Mouse (Mus musculus) embryo, embryonic 11.5 days (tissue): ENCODE results near the gene Sf3a2.
"Not testable (repeated sequence)": the region's sequence is repeated elsewhere in the genome, so short reads cannot be mapped to it uniquely, and the experiment has no call there.

Experiments
- DNase-seq: peaks from one replicate; pipeline ENCODE4 v3.0.0-alpha.2; 2012; ENCODE audit warnings: low read depth, low spot score

Sf3a2 gene

DNA sequence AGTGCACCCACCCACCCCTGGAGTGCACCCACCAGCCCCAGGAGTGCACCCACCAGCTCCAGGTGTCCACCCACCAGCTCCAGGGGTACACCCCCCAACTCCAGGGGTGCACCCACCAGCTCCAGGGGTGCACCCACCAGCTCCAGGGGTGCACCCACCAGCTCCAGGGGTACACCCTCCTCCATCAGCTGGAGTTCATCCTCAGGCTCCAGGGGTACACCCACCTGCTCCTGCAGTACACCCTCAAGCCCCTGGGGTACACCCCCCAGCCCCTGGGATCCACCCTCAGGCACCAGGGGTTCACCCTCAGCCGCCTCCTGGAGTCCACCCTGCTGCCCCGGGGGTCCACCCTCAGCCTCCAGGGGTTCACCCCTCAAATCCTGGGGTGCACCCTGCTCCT lies 6.3 kb downstream of the Sf3a2 start:
- no peak for DNase-seq

DNA sequence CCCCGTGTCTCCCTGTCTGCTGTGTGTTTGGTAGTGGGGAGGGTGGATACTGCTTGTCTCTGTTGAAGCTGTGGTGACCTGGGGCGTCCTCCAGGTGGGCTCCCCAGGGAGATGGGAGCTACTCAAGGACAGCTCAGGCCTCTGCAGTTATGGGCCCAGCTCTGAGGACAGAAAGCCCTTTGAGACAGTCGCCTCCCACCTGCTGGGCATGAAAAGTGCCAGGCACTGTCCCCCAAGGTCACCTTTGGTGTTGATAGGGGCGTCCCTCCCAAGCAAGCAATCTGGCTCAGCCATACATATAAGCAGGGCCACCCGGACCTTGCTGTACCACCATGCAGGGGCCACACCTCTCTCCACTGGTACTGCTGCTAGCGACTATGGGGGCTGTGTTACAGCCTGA lies 6.9 kb downstream of the Sf3a2 start, which contains the start of gene Amh:
Amh (plus strand) TSS at position 328 of the 400 bp plus-strand sequence.
- no peak for DNase-seq

DNA sequence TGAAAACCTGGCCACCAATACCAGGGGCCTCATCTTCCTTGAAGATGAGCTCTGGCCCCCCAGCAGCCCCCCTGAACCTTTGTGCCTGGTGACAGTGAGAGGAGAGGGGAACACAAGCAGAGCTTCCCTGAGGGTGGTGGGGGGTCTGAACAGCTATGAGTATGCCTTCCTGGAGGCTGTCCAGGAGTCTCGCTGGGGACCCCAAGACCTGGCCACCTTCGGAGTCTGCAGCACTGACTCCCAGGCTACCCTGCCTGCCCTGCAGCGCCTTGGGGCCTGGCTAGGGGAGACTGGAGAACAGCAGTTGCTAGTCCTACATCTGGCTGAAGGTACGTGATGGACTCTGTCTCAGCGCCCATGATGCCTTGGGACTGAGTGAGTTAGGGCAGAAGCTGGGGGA lies 7.3 kb downstream of the Sf3a2 start:
- no peak for DNase-seq

DNA sequence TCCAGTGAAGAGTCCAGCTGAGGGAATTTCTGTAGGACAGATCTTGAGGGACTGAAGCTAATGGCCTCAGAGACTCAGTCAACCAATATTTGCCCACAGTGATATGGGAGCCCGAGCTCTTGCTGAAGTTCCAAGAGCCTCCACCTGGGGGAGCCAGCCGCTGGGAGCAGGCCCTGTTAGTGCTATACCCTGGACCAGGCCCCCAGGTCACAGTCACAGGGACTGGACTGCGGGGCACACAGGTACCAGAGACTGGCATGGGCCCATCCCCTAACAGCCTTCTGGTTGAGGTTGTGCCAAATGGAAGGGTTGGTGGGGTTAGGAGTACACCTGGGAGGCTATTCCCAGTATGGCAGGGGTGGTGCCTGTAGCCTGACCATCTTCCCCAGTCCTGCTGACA lies 7.9 kb downstream of the Sf3a2 start:
- DNase-seq: peak; percentile 46

DNA sequence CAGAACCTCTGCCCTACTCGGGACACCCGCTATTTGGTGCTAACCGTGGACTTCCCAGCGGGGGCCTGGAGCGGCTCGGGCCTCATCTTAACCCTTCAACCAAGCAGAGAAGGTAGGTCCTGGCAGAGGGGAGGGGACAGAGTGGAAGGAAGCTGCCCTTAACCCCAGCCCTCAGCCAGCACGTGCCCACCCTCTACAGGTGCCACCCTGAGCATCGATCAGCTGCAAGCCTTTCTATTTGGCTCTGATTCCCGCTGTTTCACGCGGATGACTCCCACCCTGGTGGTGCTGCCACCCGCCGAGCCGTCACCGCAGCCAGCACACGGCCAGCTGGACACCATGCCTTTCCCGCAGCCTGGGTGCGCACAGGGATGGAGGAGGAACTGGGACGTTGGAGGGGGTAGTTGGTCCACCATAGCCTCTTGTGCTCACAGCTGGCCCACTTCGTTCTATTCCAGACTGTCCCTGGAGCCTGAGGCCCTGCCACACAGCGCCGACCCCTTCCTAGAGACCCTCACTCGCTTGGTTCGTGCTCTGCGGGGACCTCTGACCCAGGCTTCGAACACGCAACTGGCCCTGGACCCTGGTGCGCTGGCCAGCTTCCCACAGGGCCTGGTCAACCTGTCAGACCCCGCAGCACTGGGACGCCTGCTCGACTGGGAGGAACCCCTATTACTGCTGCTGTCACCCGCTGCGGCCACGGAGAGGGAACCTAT lies 8.5 kb downstream of the Sf3a2 start:
- DNase-seq: no peak

DNA sequence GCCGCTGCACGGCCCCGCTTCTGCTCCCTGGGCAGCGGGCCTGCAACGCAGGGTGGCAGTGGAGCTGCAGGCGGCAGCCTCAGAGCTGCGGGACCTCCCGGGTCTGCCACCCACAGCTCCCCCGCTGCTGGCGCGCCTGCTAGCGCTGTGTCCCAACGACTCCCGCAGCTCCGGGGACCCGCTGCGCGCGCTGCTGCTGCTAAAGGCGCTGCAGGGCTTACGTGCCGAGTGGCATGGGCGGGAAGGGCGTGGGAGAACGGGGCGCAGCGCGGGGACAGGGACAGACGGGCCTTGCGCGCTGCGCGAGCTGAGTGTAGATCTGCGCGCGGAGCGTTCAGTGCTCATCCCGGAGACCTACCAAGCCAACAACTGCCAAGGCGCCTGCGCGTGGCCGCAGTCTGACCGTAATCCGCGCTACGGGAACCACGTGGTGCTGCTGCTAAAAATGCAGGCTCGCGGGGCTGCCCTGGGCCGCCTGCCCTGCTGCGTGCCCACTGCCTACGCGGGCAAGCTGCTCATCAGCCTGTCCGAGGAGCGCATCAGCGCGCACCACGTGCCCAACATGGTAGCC lies 9.1 kb downstream of the Sf3a2 start:
- peak; percentile 55 for DNase-seq

DNA sequence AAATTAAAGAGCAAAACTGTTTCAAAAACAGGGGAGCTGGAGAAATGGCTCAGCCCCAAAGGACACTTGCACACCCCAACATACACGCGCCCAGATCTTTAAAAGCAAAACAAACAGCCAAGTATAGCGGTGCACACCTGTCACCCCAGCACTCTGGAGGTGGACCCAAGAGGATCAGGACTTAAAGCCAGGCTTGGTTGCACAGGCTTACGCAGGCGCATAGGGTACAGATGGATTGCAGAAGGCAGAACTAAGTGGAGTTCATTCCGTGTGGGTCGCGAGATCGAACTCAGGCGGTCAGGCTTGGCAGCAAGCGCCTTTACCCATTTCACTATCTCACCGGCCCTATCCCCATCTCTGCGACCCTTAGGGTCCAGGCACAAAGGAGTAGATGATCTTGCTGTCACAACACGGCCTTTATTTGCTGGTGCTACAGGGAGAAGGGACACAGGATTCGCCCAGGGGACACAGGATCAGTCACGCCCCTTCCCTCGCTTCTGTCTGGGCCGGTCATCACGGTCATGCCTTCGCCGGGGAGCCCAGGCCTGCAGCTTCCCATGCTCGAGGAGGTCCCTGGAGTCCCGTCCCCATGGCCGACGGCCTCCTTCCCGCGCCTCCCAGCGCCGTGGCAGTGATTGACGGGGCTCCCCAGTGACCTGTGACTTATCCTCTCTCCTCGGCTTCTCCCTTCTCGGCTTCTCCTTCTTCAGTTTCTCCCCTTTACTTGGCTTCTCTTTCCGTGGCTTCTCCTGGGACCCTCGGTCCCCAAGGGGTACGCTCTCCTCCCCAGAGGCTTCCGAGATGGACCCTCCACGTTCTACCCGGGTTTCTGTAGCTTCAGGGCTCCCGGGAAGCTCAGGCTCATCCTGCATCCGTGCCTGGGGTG lies 10.3 kb downstream of the Sf3a2 start:
- DNase-seq: no peak

DNA sequence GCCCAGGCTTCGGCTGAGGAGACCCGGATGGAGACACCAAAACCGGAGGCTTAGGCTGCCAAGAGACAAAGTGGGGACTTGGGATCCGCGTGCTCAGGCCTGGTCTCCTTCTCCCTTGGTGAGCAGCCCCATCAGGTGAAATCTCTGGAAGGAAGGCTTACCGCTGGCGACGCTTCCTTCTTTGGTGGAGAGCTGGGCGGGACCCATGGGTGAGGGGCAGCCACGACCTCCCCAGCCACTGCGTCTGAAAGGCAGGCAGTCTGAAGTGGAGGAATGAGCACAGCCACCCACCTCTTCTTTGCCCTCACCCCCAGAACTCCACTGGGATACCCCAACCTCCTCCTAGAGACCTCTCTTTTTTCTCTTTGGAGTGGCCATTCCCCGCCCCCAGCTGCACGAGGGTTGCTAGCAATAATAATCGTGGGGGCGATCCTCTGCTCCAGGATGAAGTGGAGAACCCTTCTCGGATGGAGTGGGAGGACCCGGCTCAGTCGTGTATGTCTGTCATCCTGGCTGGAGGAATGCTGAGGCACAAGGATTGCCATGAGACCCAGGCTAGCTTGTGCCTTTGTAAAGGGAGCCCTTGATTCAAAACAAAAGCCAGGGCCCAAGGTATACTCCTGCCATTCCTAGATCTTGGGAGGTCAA lies 11.1 kb downstream of the Sf3a2 start:
- no peak for DNase-seq

DNA sequence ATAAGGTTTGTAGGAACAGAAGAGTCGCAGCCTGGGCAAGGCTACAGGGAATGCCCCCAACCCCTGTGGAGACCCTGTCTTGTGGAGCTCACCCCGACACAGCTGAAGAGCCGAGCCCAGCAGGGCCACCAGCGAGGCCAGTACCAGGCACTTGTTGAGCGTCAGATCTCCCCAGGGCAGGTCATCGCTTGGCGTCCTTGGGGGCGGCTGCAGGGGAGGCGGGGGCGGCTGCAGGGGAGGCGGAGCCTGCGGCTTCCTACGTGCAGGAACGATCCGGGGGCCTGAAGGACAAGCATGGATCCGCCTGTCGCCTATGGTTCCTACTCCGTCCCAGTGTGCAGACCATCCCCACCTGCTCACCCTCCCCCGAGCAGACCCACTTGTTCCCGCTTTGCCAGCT lies 12.1 kb downstream of the Sf3a2 start:
- DNase-seq: no peak

DNA sequence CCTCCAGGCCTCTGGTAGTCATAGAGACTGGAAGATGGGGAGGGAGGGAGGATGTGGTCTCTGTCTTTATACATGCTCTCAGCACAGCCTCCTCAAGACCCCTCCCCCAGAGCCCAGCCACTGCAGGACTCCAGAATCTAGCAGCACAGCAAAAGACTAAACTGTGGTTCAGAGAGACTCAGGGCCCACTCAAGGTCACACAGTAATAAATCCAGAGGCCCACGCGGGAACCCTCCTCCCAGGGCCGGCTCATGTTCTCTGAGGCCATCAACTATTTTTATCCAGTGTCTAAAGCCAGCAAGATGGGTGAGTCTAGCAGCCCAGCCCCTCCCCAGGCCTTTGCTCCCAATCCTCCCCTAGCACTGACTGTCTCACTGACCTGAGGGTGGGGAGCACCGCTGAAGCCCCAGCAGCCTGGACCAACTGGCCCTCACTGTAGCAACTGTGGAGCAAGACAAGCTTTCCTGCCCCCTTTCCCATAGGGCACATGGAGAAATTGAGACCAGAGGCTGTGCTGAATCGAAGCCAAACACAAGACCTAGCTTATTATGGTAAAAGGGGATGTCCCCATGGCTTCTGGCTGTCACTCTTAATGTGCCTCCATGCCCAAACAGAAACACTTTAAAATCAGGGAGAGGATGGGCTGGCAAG lies 14.5 kb downstream of the Sf3a2 start:
- DNase-seq: no peak

DNA sequence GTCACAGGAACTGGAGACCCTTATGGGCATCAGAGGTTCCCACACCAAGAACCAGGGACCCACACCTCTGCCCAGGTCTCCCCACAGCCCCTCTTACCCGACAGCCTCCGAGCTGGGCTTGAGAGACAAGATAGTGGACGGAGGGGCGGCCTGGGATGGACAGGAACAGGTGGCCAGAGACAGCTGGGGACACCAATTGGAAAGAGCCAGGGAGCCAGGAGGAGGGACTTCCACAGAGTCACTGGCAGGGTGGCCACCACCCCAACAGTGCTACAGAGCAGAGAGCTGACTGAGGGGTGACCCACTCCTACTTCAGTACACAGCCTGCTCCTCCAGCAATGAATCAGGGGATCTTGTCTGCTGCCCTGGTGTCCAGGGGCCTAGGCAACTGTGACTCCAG lies 15.4 kb downstream of the Sf3a2 start, which contains the start of gene Jsrp1:
Jsrp1 (minus strand) TSS at position 133 of the 400 bp plus-strand sequence.
- no peak for DNase-seq

DNA sequence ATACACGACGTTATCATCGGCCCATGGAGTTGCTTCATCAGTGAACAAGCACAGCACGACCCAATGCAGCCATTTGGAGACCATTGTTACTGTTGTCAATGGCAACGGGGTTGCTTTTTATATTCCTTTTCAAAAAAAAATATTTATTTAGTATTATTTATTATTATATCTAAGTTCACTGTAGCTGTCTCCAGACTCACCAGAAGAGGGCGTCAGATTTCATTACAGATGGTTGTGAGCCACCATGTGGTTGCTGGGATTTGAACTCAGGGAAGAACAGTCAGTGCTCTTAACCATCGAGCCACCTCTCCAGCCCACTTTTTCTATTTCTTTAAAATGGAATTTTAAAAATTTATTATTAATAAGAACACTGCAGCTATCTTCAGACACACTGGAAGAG lies 16.8 kb downstream of the Sf3a2 start:
- no peak for DNase-seq

DNA sequence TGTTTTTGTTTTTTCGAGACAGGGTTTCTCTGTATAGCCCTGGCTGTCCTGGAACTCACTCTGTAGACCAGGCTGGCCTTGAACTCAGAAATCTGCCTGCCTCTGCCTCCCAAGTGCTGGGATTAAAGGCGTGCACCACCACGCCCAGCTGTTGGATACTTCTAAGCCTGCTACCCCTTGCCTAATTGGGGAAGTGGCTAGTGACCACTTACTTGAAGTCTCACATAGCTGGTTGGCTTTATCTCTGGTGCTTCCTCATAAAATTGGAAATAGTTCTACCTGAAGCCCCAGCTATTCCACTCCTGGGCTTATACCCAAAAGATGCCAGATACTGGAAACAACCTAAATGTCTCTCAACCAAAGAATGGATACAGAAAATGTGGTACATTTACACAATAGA lies 18.3 kb downstream of the Sf3a2 start:
- DNase-seq: not testable (repeated sequence)

DNA sequence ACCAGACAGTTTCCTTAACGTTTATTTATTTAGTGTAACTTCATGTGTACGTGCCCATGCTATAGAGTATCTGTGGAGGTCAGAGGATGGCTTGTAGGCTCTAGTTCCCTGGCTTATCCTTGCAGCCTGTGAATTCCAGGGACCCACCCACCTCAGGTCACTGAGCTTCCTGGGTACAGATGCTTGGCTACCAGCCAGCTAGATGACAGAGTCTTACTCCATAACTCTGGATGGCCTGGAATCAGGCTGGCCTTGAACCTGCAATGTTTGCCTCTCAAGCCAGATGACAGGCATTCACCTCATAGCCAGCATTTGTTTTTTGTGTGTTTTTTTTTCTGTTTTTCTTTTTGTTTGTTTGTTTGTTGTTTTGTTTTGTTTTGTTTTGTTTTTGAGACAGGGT lies 19.2 kb downstream of the Sf3a2 start:
- no peak for DNase-seq

DNA sequence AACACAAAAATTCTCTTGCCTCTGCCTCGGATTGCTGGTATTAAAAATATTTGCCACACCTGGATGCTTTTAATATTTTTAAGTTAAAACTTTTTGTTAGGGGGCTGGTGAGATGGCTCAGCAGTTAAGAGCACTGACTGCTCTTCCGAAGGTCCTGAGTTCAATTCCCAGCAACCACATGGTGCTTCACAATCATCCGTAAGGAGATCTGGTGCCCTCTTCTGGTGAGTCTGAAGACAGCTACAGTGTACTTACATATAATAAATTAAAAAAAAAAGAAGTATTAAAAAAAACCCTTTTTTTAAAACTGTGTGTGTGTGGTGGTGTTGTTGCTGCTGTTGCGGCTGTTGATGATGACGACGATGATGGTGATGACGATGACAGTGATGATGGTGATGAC lies 20.0 kb downstream of the Sf3a2 start:
- DNase-seq: not testable (repeated sequence)

DNA sequence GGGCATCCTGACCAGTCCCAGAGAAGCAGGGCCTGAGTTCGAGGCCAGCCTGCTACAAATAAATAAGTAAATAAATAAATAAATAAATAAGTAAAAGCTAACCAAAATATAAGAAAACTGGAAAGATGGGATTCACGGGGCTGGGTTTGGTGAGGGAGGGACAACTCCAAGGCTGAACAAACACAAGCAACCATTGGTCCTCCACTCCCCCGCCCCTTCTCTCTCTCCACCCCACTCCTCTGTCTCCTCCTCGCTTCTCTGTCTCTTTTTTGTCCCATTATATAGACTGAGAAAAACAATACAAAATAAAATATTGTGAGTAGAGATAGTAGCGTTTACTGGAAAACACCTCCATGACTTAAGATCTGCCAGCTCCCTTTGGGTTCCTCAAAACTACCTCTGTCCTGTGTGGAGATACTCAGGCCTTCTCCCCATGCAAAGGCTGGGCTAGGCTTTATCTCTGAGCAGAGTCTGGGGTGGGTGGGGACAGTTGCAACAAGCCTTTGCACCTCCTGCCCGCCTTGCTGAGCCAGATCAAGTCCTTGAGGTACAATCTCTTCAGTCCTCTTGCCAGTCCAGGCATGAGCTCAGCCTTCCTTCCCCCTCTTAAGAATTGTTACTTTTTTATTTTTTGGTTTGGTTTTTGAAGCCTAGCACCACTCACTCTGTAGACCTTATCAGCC lies 20.7 kb downstream of the Sf3a2 start:
- no peak for DNase-seq

DNA sequence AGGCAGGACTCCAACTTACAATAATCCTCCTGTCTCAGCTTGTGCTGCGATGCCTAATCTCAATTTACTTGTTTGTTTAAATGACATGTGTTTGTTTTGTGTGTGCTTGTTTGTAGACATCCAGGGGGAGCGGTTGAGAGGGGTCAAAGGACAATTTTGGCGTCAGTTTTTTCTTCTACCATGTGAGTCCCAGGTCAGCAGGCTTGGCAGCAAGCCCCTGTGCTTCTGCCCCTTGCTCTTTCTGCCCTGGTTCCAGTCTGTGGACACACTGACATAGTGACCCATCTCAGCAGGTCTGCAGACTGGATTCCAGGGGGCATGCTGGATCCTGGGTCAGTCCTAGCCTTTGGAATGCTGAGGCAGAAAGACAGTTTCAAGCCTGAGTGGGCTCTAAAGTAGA lies 21.4 kb downstream of the Sf3a2 start:
- DNase-seq: no peak

DNA sequence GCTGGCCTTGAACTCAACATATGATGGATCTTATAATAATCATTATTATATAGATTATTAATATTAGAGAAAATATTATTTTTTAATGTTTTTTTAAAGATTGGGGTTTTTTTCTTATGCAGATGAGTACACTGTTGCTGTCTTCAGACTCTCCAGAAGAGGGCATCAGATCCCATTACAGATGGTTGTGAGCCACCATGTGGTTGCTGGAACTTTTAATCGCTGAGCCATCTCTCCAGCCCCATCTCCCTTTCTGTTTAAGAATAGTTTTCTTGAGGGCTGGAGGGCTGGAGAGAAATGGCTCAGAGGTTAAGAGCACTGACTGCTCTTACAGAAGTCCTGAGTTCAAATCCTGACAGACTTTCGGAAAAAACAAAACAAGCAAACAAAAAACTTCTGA lies 24.0 kb downstream of the Sf3a2 start:
- DNase-seq: no peak

DNA sequence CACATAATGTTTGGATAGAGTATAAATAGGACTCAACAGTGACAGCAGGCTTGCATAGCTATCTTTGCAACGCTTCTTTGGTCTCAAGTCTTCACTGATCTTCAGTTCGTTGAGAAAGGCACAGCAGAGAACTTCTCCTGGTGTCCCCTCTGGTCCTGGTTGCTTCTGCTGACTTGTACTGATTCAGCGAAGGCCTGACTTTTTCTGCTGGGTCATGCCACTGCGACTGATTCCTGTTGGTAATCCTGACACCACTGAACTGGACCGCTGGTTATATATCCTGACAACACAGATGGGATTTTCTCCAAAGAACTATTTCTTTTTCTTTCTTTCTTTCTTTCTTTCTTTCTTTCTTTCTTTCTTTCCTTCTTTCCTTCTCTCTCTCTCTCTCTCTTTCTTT lies 24.5 kb downstream of the Sf3a2 start:
- no peak for DNase-seq

DNA sequence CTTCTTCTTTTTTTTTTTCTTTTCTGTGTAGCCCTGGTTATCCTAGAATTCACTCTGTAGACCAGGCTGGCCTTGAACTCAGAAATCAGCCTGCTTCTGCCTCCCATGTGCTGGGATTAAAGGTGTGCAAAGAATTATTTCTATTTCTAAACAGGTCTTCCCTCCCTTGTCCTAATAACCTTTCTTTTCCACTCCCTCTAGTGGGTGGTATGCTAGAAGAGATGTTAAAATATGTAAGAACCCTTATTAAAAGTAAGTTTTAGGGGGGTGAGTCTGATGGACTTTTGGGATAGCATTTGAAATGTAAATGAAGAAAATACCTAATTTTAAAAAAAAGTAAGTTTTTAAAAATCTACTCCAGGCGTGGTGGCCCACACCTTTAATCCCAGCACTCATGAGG lies 25.3 kb downstream of the Sf3a2 start:
- DNase-seq: no peak
